Mouse (Mus musculus): ENCODE data around the gene Tatdn2. TPM values are rescaled to one million over a fixed set of nuclear protein-coding genes. Genes with fewer than 3 reads are reported as not detected.

Tatdn2 gene
- 12.2 and 12.3 TPM in 2 replicates for polyA plus RNA-seq (2012; rRNA removed)

DNA sequence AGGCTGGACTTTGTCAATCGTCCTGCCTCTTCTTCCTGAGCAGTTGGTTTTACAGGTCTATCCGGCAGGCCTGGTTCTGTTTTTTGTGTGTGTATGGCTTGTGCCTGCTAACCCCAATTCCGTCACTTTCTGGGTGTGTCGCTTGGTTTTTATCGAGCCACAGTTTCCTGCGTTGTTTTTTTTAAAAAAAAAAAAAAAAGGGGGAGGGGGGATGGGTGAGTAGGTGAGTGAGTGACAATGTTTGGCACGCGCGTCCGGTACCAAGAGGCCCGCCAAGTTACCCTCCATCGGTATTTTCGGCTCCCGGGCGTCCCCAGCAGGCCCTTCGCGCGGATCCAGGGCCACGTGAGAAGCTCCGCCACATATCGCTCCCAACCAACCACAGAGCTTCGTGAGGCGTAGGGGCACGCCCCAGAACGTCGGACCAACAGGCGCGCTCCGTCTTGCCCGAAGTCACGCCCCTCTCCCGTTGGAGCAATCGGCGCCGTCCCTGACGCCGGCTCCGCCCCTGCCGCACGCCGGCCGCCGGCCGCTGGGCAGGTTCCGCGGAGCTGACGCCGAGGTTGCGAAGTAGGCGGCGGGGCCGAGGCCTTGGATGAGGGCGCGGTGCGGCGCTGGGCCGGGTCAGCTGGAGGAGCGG, at the start of gene Tatdn2:
Gene Tatdn2, plus strand, starts transcription at position 469 of the 640 bp plus-strand sequence.

DNA sequence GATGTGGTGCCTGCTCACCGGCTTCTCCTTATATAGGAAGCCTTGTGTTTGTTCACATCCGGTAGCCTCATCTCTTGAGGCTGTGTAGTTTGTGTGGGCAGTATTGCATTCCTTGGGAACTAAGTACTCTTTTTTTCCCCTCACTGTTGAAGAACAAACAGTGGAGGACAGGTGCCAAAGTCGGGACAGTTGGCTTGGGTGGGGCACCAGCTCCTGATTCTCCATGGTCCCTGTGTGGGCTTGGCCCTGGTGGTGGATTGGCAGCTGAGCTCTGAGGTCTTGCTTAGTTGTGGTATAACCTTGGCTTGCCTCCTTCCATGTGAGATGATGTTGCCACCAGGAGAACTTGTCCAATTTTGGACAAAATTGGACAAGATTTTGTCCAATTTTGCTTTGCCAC, 23.0 kb downstream of the Tatdn2 start, which contains the start of gene Ghrl:
Gene Ghrl, minus strand, starts transcription at position 3 of the 400 bp plus-strand sequence.

GRCm38 (mm10) chr6:113740236-113741217, 43.7 kb downstream of the Tatdn2 start, which contains the start of gene Sec13:
Gene Sec13, minus strand, starts transcription at chr6:113740743.

Other genes with a start within 250 kb of the Tatdn2 start
- 44.5 and 106 TPM in 2 replicates for gene Il17re, start 238.6 kb upstream of the Tatdn2 start, polyA plus RNA-seq (2012; rRNA removed)
- 212 and 257 TPM in 2 replicates for gene Il17rc, start 225.6 kb upstream of the Tatdn2 start, polyA plus RNA-seq (2012; rRNA removed)
- gene Creld1, start 213.8 kb upstream of the Tatdn2 start, polyA plus RNA-seq (2012; rRNA removed) = 6.5 and 8.5 TPM in 2 replicates
- gene Prrt3, start 195.1 kb upstream of the Tatdn2 start, polyA plus RNA-seq (2012; rRNA removed) = 0.10 TPM in 1 of 2 replicates, not detected in the other
- 12.8 and 13.2 TPM in 2 replicates for gene Emc3, start 165.4 kb upstream of the Tatdn2 start, polyA plus RNA-seq (2012; rRNA removed)
- 0.50 and 0.67 TPM in 2 replicates for gene Fancd2, start 165.4 kb upstream of the Tatdn2 start, polyA plus RNA-seq (2012; rRNA removed)
- gene Fancd2os, start 96.3 kb upstream of the Tatdn2 start, polyA plus RNA-seq (2012; rRNA removed) = not detected in 2 replicates
- 58.4 and 60.6 TPM in 2 replicates for gene Brk1, start 92.3 kb upstream of the Tatdn2 start, polyA plus RNA-seq (2012; rRNA removed)
- 5.0 and 5.8 TPM in 2 replicates for gene Vhl, start 73.1 kb upstream of the Tatdn2 start, polyA plus RNA-seq (2012; rRNA removed)
- 13.4 and 15.3 TPM in 2 replicates for gene Irak2, start 58.6 kb upstream of the Tatdn2 start, polyA plus RNA-seq (2012; rRNA removed)
- 849 and 1,043 TPM in 2 replicates for gene Ghrl, start 22.8 kb downstream of the Tatdn2 start, polyA plus RNA-seq (2012; rRNA removed)
- gene Sec13, start 43.7 kb downstream of the Tatdn2 start, polyA plus RNA-seq (2012; rRNA removed) = 46.6 and 54.0 TPM in 2 replicates